Mouse (Mus musculus) stomach, embryonic 16.5 days (tissue): ENCODE measurements around the gene Map2. TPM values are rescaled to one million over a fixed set of nuclear protein-coding genes. Genes with fewer than 3 reads are reported as not detected.

Experiments used
- ATAC-seq: fragments of 200-750 bp; cut with Nextera tagmentation; 2 replicates; pipeline ENCODE4 v1.8.0; 2017; ENCODE audit warnings: moderate number of reproducible peaks, moderate TSS enrichment; ENCODE audit not compliant: insufficient read depth, low FRiP score
- H3K27ac ChIP-seq: fragments of 300-500 bp; sonication (generic); 2 replicates; pipeline ENCODE4 v1.5.1; 2014; ENCODE audit warnings: low read length
- H3K27me3 ChIP-seq: fragments of 300-500 bp; sonication (generic); 2 replicates; pipeline ENCODE4 v1.6.1; 2014; ENCODE audit warnings: low read length, control low read depth, mixed read lengths; ENCODE audit not compliant: control insufficient read depth, insufficient read depth
- H3K36me3 ChIP-seq: fragments of 300-500 bp; sonication (generic); 2 replicates; pipeline ENCODE4 v1.6.1; 2014; ENCODE audit warnings: low read length; ENCODE audit not compliant: control insufficient read depth, insufficient read depth
- H3K4me1 ChIP-seq: fragments of 300-500 bp; sonication (generic); 2 replicates; pipeline ENCODE4 v1.6.1; 2014; ENCODE audit warnings: low read length, control low read depth, mixed read lengths; ENCODE audit not compliant: control insufficient read depth, insufficient read depth
- H3K4me2 ChIP-seq: fragments of 300-500 bp; sonication (generic); 2 replicates; pipeline ENCODE4 v1.6.1; 2014; ENCODE audit warnings: low read depth, low read length, mixed read lengths
- H3K4me3 ChIP-seq: fragments of 300-500 bp; sonication (generic); replicated peaks from 2 replicates; pipeline ENCODE4 v1.5.1; 2014; ENCODE audit warnings: mild to moderate bottlenecking, low read length
- H3K9ac ChIP-seq: fragments of 300-500 bp; sonication (generic); 2 replicates; pipeline ENCODE4 v1.6.1; 2014; ENCODE audit warnings: low read length
- H3K9me3 ChIP-seq: fragments of 300-500 bp; sonication (generic); replicated peaks from 2 replicates; pipeline ENCODE4 v1.6.1; 2016; ENCODE audit warnings: low read length, control low read depth; ENCODE audit not compliant: control insufficient read depth
- WGBS: fragments of 180-500 bp; shearing (Covaris S2); extraction: QIAGEN DNeasy Blood & Tissue Kit; methylation state at CpG from one replicate; pipeline ENCODE4 v1.1.7; 2014; 5-methylcytosine and 5-hydroxymethylcytosine counted together
- polyA plus RNA-seq: library from polyadenylated mRNA; unstranded; fragments of >200 nt; fragmentation: Nextera tagmentation; extraction: Ambion mirVana; gene quantifications from 2 replicates; pipeline ENCODE4 v1.2.1, GENCODE M21; 2015

Gene Map2
- polyA plus RNA-seq, 1 experiment from 2014 or later: 19.8 TPM

DNA sequence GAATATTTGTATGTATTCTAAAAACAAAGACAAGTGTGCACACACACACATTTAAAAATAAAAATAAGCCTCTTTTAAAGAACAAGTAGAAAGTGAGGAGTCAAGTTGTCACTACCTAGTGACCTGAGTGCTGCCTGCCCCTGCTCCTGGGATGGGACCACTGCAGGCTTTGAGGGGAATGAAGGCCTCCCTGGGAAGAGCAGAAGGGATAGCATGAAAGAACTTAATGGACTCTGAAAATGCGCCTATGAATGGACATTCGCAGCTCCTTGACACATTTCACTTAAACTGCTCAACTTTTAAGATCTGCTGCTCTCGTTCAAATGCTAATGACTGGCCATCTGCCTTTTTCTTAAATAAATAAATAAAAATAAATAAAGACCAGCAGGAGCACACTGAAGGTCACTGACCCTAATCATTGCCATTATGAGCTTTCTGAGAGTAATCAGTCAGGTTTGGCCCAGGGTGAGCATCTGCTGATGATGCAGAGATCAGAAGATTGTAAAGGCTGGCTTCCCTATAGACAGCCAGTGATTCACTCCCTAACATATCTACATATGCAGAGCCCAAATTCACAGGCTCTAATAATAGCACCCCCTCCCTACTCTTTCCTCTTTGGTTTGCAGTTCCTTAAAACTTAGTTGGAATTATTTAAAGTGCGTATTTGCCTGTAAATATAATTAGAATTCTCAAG lies 91.3 kb downstream of the Map2 start:
- no peaks in the 10 kb centered on the region for H3K9me3 ChIP-seq
- H3K4me1 ChIP-seq: no peaks in the 10 kb centered on the region
- WGBS: 58% methylated on average over 4 of the region's 4 CpGs
- no peaks in the 10 kb centered on the region for H3K36me3 ChIP-seq
- ATAC-seq: no peak
- H3K4me2 ChIP-seq: no peak overlapping the region
- H3K27ac ChIP-seq: no peak overlapping the region
- no peak overlapping the region for H3K9ac ChIP-seq
- no peaks in the 10 kb centered on the region for H3K27me3 ChIP-seq
- H3K4me3 ChIP-seq: no peak overlapping the region

DNA sequence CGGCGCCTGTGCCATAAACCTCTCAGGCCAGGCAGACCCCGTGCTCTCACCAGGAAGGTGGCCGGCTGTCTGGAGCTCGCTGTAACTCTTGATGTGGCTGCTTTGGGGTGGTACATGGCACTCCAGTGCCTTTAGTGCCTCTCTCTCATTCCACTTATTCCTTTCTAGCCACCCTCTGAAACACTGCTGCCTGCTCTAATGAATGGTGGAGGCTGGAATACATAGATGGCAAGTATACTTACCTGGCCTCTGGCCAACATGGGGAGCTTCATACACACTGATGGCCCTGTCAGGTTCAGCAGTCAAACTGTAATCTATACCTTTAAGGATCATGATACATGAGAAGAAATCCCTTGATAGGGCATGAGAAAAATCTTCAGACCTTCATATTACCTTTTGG lies 102.6 kb downstream of the Map2 start:
- H3K27ac ChIP-seq: no peak overlapping the region
- ATAC-seq: no peak

DNA sequence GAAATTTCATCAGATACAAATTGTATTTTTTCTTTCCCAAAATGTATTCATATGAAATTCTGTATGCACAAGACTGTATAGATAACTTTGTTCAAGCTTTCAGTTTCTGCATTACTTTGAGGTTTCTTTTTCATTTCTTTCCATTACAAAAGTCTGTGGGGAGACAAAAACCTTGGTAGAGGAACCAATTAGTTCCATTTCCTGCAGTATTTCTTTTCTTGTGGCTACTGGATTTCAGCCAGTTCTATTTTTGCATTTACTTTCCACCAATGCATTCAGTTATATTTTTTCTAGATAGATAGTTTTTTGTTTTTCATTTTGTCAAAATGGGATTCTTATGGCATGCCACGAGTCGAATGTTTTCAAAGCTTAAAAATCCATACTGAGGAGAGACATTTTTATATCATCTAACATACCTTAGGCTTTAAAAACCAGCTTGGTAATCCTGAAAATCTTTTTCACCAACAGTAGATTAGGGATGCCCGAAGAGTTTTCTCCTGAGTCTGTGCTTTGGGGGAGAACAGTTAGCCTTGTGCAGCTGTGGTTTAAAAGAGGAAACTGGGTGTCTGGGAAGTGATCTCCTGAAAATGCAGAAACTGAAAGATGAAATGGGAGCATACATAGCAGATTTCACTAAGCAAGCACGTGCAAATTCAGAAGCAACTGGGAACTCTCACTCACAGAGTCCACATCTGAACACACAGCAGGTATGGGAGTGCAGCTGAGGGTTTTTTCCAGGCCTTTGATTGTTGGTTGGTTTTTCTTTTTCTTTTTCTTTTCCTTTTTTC lies 104.3 kb downstream of the Map2 start:
- Histone ChIP-seq H3K4me3 (no peak overlapping the region), H3K27me3 (no peaks in the 10 kb centered on the region), H3K36me3 (no peaks in the 10 kb centered on the region), H3K9me3 (no peaks in the 10 kb centered on the region), H3K4me2 (no peak overlapping the region), H3K9ac (no peak overlapping the region), H3K4me1 (no peaks in the 10 kb centered on the region), H3K27ac (no peak overlapping the region)
- 74% methylated on average over 4 of the region's 4 CpGs for WGBS
- ATAC-seq: no peak

More for the DNA sequence above, 102.6 kb downstream of the Map2 start:
- no peaks in the 10 kb centered on the region for H3K27me3 ChIP-seq
- no peak overlapping the region for H3K9ac ChIP-seq
- no peaks in the 10 kb centered on the region for H3K4me1 ChIP-seq
- no peak overlapping the region for H3K4me2 ChIP-seq
- no peaks in the 10 kb centered on the region for H3K9me3 ChIP-seq
- H3K36me3 ChIP-seq: no peaks in the 10 kb centered on the region
- no peak overlapping the region for H3K4me3 ChIP-seq
- 84% methylated on average over 5 of the region's 5 CpGs for WGBS

DNA sequence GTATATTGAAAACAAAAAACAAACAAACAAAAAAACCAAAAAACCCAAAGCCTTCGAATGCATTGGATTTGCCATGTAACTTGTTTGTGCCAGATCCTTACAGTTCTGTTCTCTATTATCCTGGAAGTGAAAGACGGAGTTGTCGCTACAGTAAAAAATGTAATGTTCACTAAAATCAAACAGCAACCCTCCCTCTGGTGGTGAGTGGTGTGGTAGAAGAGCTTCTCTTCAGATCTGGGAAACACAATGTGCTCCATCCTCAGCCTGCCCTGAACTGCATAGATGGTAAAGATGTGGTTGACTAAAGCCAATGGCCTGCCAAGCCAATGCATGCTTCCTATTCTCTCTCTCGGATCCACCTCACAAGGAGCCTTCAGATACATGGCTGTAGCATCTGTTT lies 105.1 kb downstream of the Map2 start:
- no peaks in the 10 kb centered on the region for H3K4me1 ChIP-seq
- 84% methylated on average over 4 of the region's 4 CpGs for WGBS
- ATAC-seq: no peak
- H3K27me3 ChIP-seq: no peaks in the 10 kb centered on the region
- no peaks in the 10 kb centered on the region for H3K36me3 ChIP-seq
- H3K4me3 ChIP-seq: no peak overlapping the region
- no peaks in the 10 kb centered on the region for H3K9me3 ChIP-seq
- H3K27ac ChIP-seq: no peak overlapping the region
- H3K9ac ChIP-seq: no peak overlapping the region
- no peak overlapping the region for H3K4me2 ChIP-seq

DNA sequence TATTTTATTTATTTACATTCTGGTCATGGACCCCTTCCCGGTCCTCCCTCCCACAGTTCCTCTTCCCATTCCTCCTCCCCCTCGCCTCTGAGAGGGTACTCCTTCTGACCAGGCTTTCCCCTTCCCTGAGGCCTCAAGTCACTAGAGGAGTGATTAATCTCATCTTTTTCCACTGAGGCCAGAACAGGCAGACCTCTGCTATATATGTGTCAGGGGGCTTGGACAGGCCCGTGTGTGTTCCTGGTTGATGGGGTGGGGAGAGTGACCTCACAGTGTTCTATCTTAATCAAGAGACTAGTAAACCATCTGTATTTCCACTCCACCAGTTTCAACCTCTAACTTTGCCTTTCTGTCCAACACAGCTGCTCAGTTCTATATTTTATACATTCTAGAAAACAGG lies 107.4 kb downstream of the Map2 start:
- H3K27ac ChIP-seq: no peak overlapping the region
- H3K4me2 ChIP-seq: no peak overlapping the region
- no peaks in the 10 kb centered on the region for H3K27me3 ChIP-seq
- no peaks in the 10 kb centered on the region for H3K4me1 ChIP-seq
- no peak overlapping the region for H3K9ac ChIP-seq
- no peak overlapping the region for H3K4me3 ChIP-seq
- no peak for ATAC-seq
- no peaks in the 10 kb centered on the region for H3K36me3 ChIP-seq
- H3K9me3 ChIP-seq: no peaks in the 10 kb centered on the region
- 38% methylated on average over 3 of the region's 3 CpGs for WGBS

GRCm38 (mm10) chr1:66288987-66289386 lies 113.9 kb downstream of the Map2 start:
- no peak for ATAC-seq
- H3K4me3 ChIP-seq: no peak overlapping the region
- no peak overlapping the region for H3K9ac ChIP-seq
- WGBS: 82% methylated on average over 4 of the region's 4 CpGs
- no peak overlapping the region for H3K27ac ChIP-seq
- no peaks in the 10 kb centered on the region for H3K4me1 ChIP-seq
- no peak overlapping the region for H3K4me2 ChIP-seq
- no peaks in the 10 kb centered on the region for H3K36me3 ChIP-seq
- H3K9me3 ChIP-seq: no peaks in the 10 kb centered on the region
- H3K27me3 ChIP-seq: no peaks in the 10 kb centered on the region

DNA sequence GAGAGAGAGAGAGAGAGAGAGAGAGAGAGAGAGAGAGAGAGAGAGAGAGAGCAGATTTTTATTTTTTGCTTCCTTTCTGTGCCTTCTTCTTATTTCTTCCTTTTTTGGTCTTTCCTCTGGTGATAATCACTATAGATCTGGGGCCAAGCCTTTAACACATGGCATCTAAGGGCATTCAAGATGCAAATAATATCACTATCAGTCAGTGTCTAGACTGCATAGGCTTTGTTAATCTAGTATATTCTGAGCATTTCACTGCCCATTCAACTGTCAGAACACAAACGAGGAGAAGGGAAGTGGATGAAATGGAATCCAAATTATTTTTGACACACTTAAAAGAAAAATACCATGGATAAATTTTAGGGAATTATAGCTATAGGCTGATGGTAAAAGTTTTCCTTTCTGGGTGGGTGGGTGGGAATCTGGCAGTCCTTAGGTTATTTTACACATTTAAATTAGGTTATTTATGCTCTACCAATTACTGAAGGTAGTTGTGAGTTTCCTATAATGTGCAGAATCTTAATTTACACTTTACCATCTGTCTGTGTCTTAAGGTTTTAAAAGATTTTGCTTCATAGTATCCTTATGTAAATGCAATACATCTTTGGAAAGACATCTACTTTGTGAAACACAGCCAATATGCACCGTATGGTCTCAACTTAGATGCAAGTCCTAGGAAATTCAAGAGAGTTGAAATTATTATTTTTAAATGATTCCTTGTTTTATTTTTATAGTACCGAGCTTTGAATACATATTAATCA lies 117.2 kb downstream of the Map2 start:
- Histone ChIP-seq H3K4me2 (no peak overlapping the region), H3K27me3 (no peaks in the 10 kb centered on the region), H3K27ac (no peak overlapping the region), H3K36me3 (no peaks in the 10 kb centered on the region), H3K4me3 (no peak overlapping the region), H3K4me1 (no peaks in the 10 kb centered on the region), H3K9ac (no peak overlapping the region), H3K9me3 (no peaks in the 10 kb centered on the region)
- ATAC-seq: no peak
- 58% methylated on average over 3 of the region's 3 CpGs for WGBS

GRCm38 (mm10) chr1:66299376-66299775 lies 124.3 kb downstream of the Map2 start:
- H3K4me2 ChIP-seq: no peak overlapping the region
- H3K4me1 ChIP-seq: no peaks in the 10 kb centered on the region
- no peak overlapping the region for H3K4me3 ChIP-seq
- ATAC-seq: no peak
- 57% methylated on average over 6 of the region's 6 CpGs for WGBS
- H3K9me3 ChIP-seq: no peaks in the 10 kb centered on the region
- H3K36me3 ChIP-seq: no peaks in the 10 kb centered on the region
- H3K9ac ChIP-seq: no peak overlapping the region
- no peaks in the 10 kb centered on the region for H3K27me3 ChIP-seq
- no peak overlapping the region for H3K27ac ChIP-seq
